Mouse (Mus musculus) thymus, postnatal 10 days (tissue): ENCODE results near the gene Bbs4.
A peak's percentile ranks its signal among the peaks of the same experiment; 100 is the strongest.
"Not testable (repeated sequence)": the region's sequence is repeated elsewhere in the genome, so short reads cannot be mapped to it uniquely, and the experiment has no call there.

Source experiments
- DNase-seq, 2 experiments: peaks; one replicate each; pipeline ENCODE4 v3.0.0; 2021; ENCODE audit warnings: low spot score in 2 of 2

Bbs4 gene

GRCm38 (mm10) chr9:59353253-59353639, at the start of gene Bbs4:
Bbs4 (minus strand) TSS chr9:59353508.
- peak; percentile 82 to 89 for DNase-seq

GRCm38 (mm10) chr9:59389086-59389485, 35.8 kb upstream of the Bbs4 start:
- no peak for DNase-seq

- DNase-seq: no peak
Measured at GRCm38 (mm10) chr9:59388311-59388710, 35.0 kb upstream of the Bbs4 start.

- DNase-seq: no peak
Measured at GRCm38 (mm10) chr9:59387461-59387860, 34.2 kb upstream of the Bbs4 start.

- no peak for DNase-seq
Measured at GRCm38 (mm10) chr9:59375626-59376025, 22.3 kb upstream of the Bbs4 start.

GRCm38 (mm10) chr9:59369646-59370045, 16.3 kb upstream of the Bbs4 start:
- DNase-seq: no peak

- no peak for DNase-seq
Measured at GRCm38 (mm10) chr9:59369220-59369619, 15.9 kb upstream of the Bbs4 start.

GRCm38 (mm10) chr9:59360487-59360886, 7.2 kb upstream of the Bbs4 start:
- not testable (repeated sequence) for DNase-seq

GRCm38 (mm10) chr9:59358041-59358440, 4.7 kb upstream of the Bbs4 start:
- DNase-seq: not testable (repeated sequence)

- no peak for DNase-seq
Measured at GRCm38 (mm10) chr9:59352586-59353252, 589 bp downstream of the Bbs4 start.

GRCm38 (mm10) chr9:59346176-59346575, 7.1 kb downstream of the Bbs4 start:
- DNase-seq: no peak

- peak in 1 of 2 experiments; percentile 20 for DNase-seq
Measured at GRCm38 (mm10) chr9:59340002-59340401, 13.3 kb downstream of the Bbs4 start.

GRCm38 (mm10) chr9:59339107-59339506, 14.2 kb downstream of the Bbs4 start:
- no peak for DNase-seq

GRCm38 (mm10) chr9:59338411-59338810, 14.9 kb downstream of the Bbs4 start:
- DNase-seq: no peak

GRCm38 (mm10) chr9:59337889-59338288, 15.4 kb downstream of the Bbs4 start:
- DNase-seq: no peak

- DNase-seq: no peak
Measured at GRCm38 (mm10) chr9:59336539-59336938, 16.8 kb downstream of the Bbs4 start.

GRCm38 (mm10) chr9:59330055-59330454, 23.3 kb downstream of the Bbs4 start:
- DNase-seq: no peak

GRCm38 (mm10) chr9:59324351-59324750, 29.0 kb downstream of the Bbs4 start:
- no peak for DNase-seq

GRCm38 (mm10) chr9:59316206-59316605, 37.1 kb downstream of the Bbs4 start:
- no peak for DNase-seq

GRCm38 (mm10) chr9:59311284-59311670, 42.0 kb downstream of the Bbs4 start:
- DNase-seq: no peak

- DNase-seq: no peak
Measured at GRCm38 (mm10) chr9:59310582-59311283, 42.6 kb downstream of the Bbs4 start.

- no peak for DNase-seq
Measured at GRCm38 (mm10) chr9:59307890-59308289, 45.4 kb downstream of the Bbs4 start.

- no peak for DNase-seq
Measured at GRCm38 (mm10) chr9:59296419-59296818, 56.9 kb downstream of the Bbs4 start.
